Mouse (Mus musculus) adrenal gland, postnatal 4 days (tissue): Measurements from ENCODE around the gene Cemip2. TPM values are rescaled to one million over a fixed set of nuclear protein-coding genes. Genes with fewer than 3 reads are reported as not detected.
"Not testable (repeated sequence)": the region's sequence is repeated elsewhere in the genome, so short reads cannot be mapped to it uniquely, and the experiment has no call there.

Experiments
- DNase-seq, 2 experiments: peaks; one replicate each; pipeline ENCODE4 v3.0.0; 2021 to 2022; ENCODE audit warnings: low spot score in 2 of 2, mixed read lengths in 2 of 2
- total RNA-seq, 2 experiments: library from RNA; stranded (reverse); gene quantifications; 2 replicates each; pipeline ENCODE4 v1.2.3; 2021

Cemip2 gene
- total RNA-seq, 2 experiments from 2014 or later: 27.1 to 29.9 TPM

GRCm38 (mm10) chr19:21862991-21863931, 85.1 kb downstream of the Cemip2 start:
- no peak for DNase-seq

GRCm38 (mm10) chr19:21865242-21866055, 87.3 kb downstream of the Cemip2 start:
- DNase-seq: no peak

GRCm38 (mm10) chr19:21866094-21866493, 88.0 kb downstream of the Cemip2 start:
- DNase-seq: no peak

GRCm38 (mm10) chr19:21866756-21867155, 88.6 kb downstream of the Cemip2 start:
- DNase-seq: not testable (repeated sequence)

GRCm38 (mm10) chr19:21868471-21868870, 90.3 kb downstream of the Cemip2 start:
- DNase-seq: no peak

- no peak for DNase-seq
These were observed 104.2 kb downstream of the Cemip2 start for GRCm38 (mm10) chr19:21882110-21882940.

GRCm38 (mm10) chr19:21883053-21883452, 104.9 kb downstream of the Cemip2 start:
- DNase-seq: no peak

GRCm38 (mm10) chr19:21883922-21884321, 105.8 kb downstream of the Cemip2 start:
- DNase-seq: no peak

- DNase-seq: no peak
These were observed 106.2 kb downstream of the Cemip2 start for GRCm38 (mm10) chr19:21884385-21884784.

GRCm38 (mm10) chr19:21886166-21886657, 108.1 kb downstream of the Cemip2 start:
- DNase-seq: no peak

GRCm38 (mm10) chr19:21890699-21891098, 112.6 kb downstream of the Cemip2 start:
- DNase-seq: no peak

- DNase-seq: no peak
These were observed 116.7 kb downstream of the Cemip2 start for GRCm38 (mm10) chr19:21894792-21895191.

GRCm38 (mm10) chr19:21895540-21895939, 117.4 kb downstream of the Cemip2 start:
- no peak for DNase-seq

GRCm38 (mm10) chr19:21897122-21897827, 119.1 kb downstream of the Cemip2 start:
- DNase-seq: no peak

- no peak for DNase-seq
These were observed 120.1 kb downstream of the Cemip2 start for GRCm38 (mm10) chr19:21898015-21898939.
